Mouse (Mus musculus) left cerebral cortex, adult 2 months (tissue): Measurements from ENCODE around the gene Smtnl2. TPM values are rescaled to one million over a fixed set of nuclear protein-coding genes. Genes with fewer than 3 reads are reported as not detected.
A peak's percentile ranks its signal among the peaks of the same experiment; 100 is the strongest.

Experiments used
- DNase-seq, 2 experiments: peaks; one replicate each; pipeline ENCODE4 v3.0.0; 2021 to 2022; ENCODE audit warnings: low spot score in 2 of 2, mixed read lengths in 1 of 2; ENCODE audit errors: extremely low spot score in 1 of 2
- H3K27ac ChIP-seq: fragments of 200-600 bp; 2 replicates; pipeline ENCODE4 v1.8.1; 2022
- H3K4me3 ChIP-seq: fragments of 200-600 bp; 2 replicates; pipeline ENCODE4 v1.8.1; 2022
- CTCF ChIP-seq: fragments of 200-600 bp; IDR thresholded peaks from 2 replicates; pipeline ENCODE4 v1.8.1; 2022; ENCODE audit warnings: antibody characterized with exemption, mild to moderate bottlenecking, moderate library complexity
- intact Hi-C: fragments of 180-260 bp; cut with DNase I; formaldehyde crosslinking; loops from one replicate; pipeline ENCODE4 v1.15.1; 2025
- total RNA-seq, 2 experiments: library from RNA; stranded (reverse); gene quantifications; 2 replicates each; pipeline ENCODE4 v1.2.3; 2021

The Smtnl2 gene
- total RNA-seq, 2 experiments from 2014 or later: 0.33 to 1.2 TPM

DNA sequence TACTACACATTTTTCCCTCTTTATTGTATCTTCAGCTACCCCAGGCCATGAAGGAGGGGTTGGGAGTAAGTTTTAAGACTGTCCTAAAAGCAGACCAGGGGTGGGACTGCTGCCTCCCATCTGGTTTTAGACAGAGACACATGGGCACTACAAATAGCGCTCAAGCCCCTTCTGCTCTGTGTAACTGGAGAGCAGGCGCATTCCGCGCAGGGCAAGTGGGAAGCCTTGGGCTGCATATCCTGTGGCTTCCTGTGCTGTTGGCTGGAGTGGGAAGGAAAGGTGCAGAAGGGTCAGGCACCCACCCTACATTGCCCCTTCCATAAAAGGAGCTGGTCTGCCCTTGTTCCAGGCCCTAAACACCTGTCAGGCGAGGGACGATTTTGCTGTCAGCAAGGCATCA is 15.9 kb downstream of the Smtnl2 start:
- no peak for DNase-seq
- no peak for TF ChIP-seq CTCF
- Histone ChIP-seq H3K27ac (no peak overlapping the region), H3K4me3 (no peak overlapping the region)
- intact Hi-C loops: no loop called here

DNA sequence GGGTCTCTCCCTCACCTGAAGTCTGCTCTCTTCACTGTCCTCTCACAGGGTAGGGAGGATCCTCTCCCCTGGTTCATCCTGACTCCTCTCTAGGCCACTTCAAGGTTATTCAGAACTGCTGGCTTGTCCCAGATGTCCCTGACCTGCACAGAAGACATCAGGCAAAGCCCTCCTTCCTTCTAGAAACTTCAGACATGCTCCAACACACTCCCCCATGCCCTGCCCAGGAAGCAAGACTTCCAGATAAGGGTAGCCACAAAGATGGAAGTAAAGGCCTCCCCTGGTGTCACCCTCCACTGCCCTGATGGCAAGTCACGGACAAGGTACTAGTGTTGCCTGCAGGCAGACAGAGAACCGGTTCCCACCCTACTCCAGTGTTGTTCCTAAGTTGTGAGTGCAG is 16.8 kb downstream of the Smtnl2 start:
- TF ChIP-seq CTCF: no peak
- no peak overlapping the region for H3K4me3 ChIP-seq
- no peak for DNase-seq
- no peak overlapping the region for H3K27ac ChIP-seq
- intact Hi-C loops: no loop called here

DNA sequence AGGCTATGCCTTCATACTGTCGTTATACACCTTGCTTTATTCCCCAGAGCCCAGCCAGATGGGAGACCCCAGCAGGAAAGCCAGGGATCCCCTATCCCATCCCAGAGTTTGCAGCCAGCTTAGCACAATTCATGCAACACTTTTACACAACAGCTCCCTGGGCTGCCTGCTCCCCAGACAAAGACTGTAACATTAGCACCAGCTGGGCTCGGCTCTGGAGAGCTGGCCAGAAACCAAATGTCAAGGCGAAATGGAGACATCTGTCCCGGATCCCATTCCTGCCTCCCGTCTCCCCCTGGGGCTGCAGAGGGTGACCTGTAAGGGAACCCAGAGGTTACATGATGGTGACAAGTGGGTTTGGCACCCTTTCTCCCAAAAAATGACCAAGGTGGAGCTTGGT is 17.8 kb downstream of the Smtnl2 start:
- no peak overlapping the region for H3K4me3 ChIP-seq
- DNase-seq: no peak
- H3K27ac ChIP-seq: no peak overlapping the region
- intact Hi-C loops: no loop called here
- TF ChIP-seq CTCF: no peak

DNA sequence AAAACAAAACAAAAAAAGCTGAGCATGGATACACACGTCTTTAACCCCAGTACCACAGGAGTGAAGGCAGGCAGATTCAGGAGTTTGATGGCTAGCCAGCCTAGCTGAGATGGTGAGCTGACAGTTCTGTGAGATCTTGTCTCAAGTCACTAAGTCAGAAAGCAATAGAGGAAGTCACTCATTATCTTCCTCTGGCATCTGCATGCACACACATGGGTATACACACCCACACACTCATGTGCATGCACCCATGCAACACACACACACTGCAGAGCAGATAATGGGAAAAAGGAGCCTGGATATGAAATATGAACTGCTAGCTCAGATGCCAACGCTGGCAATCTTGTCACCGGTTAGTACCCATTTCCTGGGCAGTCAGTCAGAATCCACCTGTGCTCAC is 18.3 kb downstream of the Smtnl2 start:
- no peak for TF ChIP-seq CTCF
- intact Hi-C loops: no loop called here
- H3K4me3 ChIP-seq: no peak overlapping the region
- no peak for DNase-seq
- H3K27ac ChIP-seq: no peak overlapping the region

DNA sequence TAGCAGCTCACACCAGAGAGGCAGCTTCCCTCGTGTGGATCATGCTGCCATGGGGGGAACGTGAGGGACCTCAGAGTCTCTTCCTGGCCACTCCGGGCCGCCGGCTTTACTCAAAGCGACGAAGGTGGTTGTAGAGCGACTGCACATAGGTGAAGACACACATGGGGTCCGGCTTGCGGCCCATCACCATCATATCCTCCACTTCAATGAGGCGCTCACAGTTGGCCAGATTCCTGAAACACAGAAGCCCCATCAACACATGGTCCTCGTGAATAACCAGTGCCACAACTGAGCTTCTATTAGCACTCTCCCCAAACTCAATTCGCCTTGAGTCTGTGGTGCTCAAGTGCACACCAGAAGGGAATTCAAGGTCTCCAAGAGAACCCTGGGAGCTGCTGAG is 20.3 kb downstream of the Smtnl2 start:
- Histone ChIP-seq H3K27ac (no peak overlapping the region), H3K4me3 (no peak overlapping the region)
- no peak for TF ChIP-seq CTCF
- intact Hi-C loops: no loop called here
- no peak for DNase-seq

DNA sequence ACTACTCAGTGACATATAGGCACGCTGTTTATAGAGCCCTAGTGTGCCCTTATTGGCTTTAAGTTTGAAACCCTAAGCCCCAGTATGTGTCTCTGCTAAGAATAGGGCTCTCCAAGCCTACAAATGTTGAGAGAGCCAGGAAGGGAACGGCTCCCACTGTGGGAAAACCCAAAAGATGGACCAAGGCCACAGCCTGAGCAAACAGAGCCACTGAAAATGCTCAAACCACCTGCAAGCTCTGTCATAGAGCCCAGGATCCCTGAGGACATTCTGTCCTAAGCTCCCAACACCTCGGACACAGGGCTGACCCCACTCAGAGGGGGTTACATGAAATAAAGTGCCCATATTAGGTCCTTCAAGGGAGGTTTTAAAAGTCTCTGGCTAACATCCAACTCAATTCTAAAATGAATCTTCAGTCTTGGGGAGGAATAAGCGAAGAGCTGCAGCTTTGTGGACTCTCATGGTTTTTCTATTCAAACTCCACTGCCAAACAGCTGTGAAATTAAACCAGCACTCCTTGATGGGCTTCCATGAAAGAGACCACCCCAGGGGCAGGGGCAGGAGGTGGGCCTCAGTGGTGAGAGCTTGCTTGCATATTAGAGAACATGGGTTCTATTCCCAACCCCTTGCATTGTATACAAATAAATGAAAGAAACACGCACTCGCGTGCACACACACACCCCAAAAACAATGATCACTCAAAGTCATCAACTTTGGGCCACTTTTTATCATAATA is 21.9 kb downstream of the Smtnl2 start:
- intact Hi-C loops: no loop called here
- DNase-seq: no peak
- H3K4me3 ChIP-seq: no peak overlapping the region
- H3K27ac ChIP-seq: no peak overlapping the region
- no peak for TF ChIP-seq CTCF

DNA sequence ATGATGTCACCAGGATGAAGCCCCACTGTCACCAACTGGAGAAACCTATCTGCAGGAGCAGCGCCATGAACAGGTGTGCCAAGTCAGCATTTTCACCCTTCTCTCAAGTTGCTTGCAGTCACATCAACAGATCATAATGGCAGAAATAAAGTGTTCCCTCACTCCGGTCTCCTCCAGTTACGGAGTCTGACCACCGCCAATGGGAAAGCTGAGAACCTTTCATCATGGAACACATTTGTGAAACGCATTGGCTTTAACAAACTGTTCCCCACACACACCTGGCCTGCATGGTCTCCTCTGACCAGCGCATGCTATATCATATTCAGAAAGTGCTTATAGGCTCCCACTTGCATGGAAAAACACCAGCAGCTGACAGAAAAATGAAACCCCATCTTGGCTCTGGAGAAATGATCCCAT is 23.4 kb downstream of the Smtnl2 start:
- no peak for TF ChIP-seq CTCF
- Histone ChIP-seq H3K4me3 (no peak overlapping the region), H3K27ac (no peak overlapping the region)
- intact Hi-C loops: no loop called here
- no peak for DNase-seq

DNA sequence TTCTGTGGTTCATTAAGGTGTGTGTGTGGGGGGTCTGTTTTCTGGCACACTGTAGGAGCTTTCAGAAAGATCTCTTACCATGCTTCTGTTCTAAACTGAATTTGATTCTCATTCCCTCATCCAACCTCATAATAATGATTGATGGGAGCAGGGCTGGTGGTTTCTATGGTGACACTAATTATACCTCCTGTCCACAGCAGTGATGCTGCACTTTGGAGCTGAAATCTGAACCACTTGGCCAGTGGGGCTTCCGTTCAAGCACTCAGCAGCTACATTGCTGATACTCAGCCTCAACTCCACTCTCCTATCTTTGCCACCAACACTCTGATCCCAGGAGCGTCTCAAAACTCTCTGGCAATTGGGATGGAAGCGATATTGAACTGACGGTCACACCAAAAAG is 32.2 kb downstream of the Smtnl2 start:
- no peak for DNase-seq
- no peak for TF ChIP-seq CTCF
- intact Hi-C loops: no loop called here

DNA sequence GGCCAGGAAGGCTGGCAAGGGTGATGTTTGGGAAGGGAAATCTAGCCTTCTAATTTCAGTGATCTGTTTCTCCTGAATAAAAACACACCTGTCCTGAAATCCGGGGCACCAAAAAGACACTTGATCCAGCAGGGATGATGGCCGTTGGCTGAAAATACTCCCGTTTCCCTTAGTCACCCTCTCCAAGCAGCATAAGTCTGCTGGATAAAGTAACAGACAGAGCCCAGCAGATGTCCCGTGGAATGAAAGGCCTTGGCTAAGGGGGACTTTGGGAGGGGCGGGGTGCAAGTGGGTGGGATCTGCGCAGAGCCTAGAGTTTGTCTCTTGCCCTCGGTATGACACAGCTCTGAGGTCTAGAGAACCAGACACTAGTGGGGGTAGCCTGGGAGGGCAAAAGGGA is 33.3 kb downstream of the Smtnl2 start:
- H3K4me3 ChIP-seq: no peak overlapping the region
- DNase-seq: no peak
- intact Hi-C loops: no loop called here
- H3K27ac ChIP-seq: no peak overlapping the region
- no peak for TF ChIP-seq CTCF

More for the DNA sequence above, 32.2 kb downstream of the Smtnl2 start:
- Histone ChIP-seq H3K27ac (no peak overlapping the region), H3K4me3 (no peak overlapping the region)

DNA sequence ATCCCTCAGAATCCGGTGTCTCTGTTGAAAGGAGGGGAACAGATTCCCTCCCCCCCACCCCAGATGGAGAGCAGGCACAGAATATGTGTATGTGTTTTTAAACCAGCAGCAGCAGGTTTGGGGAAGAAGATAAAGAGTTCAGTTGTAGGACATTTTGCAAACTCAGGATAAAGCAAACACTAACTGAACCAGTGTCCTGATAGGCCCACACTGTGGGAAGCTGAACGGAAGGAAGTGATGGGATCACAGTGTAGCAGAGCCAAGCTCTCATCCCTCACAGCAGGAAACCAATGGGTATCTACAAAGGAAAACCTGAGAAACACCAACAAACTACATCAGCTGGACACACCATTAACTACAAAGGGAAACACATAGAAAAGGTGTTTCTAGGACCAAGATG is 35.0 kb downstream of the Smtnl2 start:
- Histone ChIP-seq H3K4me3 (no peak overlapping the region), H3K27ac (no peak overlapping the region)
- intact Hi-C loops: no loop called here
- DNase-seq: no peak
- TF ChIP-seq CTCF: no peak

DNA sequence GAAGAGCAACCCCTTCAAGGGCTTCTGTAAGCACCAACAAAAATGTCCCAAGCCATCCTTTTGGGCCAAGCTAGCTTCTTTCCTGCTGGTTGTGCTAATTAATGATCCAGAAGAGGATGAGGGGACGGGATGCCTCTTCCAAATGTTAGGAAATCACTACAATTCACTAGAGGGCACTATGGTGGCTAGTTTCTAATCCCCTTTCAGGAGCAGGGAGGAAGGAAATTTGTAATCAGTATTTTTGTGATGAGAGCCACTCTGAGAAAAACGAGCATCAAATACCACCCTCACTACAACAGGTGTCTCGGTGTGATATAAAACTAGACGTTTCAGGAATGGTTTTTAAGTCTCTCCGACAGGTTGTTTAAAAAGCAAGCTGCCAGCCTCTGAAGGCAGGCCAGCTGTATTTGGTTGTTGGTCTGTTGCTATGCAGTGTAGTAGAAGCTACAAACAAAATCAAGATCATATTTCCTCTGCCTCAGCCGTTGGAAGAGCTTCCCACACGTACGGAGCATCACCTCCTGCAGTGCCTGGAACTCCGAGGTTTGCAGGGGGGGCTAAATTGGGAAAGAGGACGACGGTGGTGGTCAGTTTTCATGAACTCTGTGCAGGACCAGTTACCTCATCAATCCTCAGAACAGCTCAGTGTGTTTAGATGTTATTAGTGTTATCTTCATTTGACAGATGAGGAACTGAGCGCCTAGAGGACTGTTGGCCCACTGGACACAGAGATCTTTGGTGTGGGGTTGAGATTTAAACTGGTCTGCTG is 41.4 kb downstream of the Smtnl2 start:
- TF ChIP-seq CTCF: peak; percentile 31
- H3K27ac ChIP-seq: no peak overlapping the region
- no peak overlapping the region for H3K4me3 ChIP-seq
- intact Hi-C loops: loop anchor here (5.0 kb wide), 1 partner anchor 57 kb away; no protein-coding TSS in a partner anchor
- DNase-seq: no peak

DNA sequence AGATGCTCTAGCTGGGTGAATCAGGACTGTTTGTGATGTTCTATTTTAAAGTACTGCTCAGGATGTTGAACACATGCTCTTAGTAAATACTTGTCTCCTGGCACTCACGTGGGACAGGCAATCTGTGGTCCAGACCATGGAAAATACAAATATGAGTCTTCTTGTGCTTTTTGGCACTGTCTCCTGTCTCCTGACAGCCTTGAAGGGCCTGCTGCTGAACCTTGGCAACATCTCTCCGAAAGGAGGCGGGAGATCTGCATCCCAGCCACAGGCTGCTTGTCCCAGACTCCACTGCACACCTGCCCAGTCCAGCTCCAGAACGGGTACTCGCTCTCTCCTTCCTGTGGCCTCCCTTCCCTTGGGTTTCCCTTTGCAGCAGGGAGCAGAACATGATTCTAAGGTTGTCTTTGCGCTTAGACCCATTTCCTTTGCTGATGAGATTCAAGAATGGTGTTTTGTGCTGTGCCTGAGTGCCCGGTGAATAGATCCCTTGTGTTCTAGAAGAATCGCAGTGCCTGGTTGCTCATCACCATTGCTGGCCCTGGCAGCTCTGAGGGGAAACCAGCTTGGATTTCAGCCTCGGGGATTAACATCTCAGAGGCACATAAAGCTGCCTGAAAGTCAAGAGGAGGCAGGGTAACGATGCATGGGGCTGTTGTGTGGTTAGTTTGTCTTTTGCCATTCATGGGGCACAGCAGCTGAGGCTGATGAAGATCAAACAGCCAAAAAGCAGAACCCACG is 43.4 kb downstream of the Smtnl2 start:
- no peak overlapping the region for H3K4me3 ChIP-seq
- intact Hi-C loops: no loop called here
- DNase-seq: no peak
- no peak for TF ChIP-seq CTCF
- H3K27ac ChIP-seq: no peak overlapping the region
